Mouse (Mus musculus) retina, postnatal 1 day (tissue): ENCODE measurements at regions not wholly inside any gene's neighbourhood (a gene's known extent, or its start where the extent isn't known, plus 50 kb on each side); places are given as distances from the start of the nearest gene placed in this dataset.

Experiments used
- DNase-seq: peaks from one replicate; pipeline ENCODE4 v3.0.0-alpha.2; 2012

GRCm38 (mm10) chr17:9903313-9903712, 233.8 kb upstream of the Pabpc6 start:
- no peak for DNase-seq

GRCm38 (mm10) chr17:9896964-9897363, 227.4 kb upstream of the Pabpc6 start:
- no peak for DNase-seq

GRCm38 (mm10) chr17:9895686-9896082, 226.2 kb upstream of the Pabpc6 start:
- DNase-seq, result no peak

GRCm38 (mm10) chr17:9894828-9895685, 225.5 kb upstream of the Pabpc6 start:
- DNase-seq, result peak; percentile 48

- DNase-seq, result peak; percentile 76
Observed at GRCm38 (mm10) chr17:9893966-9894365, 224.4 kb upstream of the Pabpc6 start.

- DNase-seq, result peak; percentile 80
Observed at GRCm38 (mm10) chr17:9892776-9893175, 223.3 kb upstream of the Pabpc6 start.

GRCm38 (mm10) chr17:9892141-9892540, 222.6 kb upstream of the Pabpc6 start:
- DNase-seq, result no peak

- DNase-seq, result peak; percentile 53
Observed at GRCm38 (mm10) chr17:9888494-9888893, 219.0 kb upstream of the Pabpc6 start.

GRCm38 (mm10) chr17:9885110-9885509, 215.6 kb upstream of the Pabpc6 start:
- no peak for DNase-seq

- peak; percentile 95 for DNase-seq
Observed at GRCm38 (mm10) chr17:9882639-9883226, 213.2 kb upstream of the Pabpc6 start.

- DNase-seq, result peak; percentile 90
Observed at GRCm38 (mm10) chr17:9879556-9880206, 210.2 kb upstream of the Pabpc6 start.

GRCm38 (mm10) chr17:9873695-9874094, 204.2 kb upstream of the Pabpc6 start:
- no peak for DNase-seq

- DNase-seq, result no peak
Observed at GRCm38 (mm10) chr17:9870237-9870636, 200.7 kb upstream of the Pabpc6 start.

GRCm38 (mm10) chr17:9868747-9869281, 199.3 kb upstream of the Pabpc6 start:
- no peak for DNase-seq

GRCm38 (mm10) chr17:9864254-9864653, 194.7 kb upstream of the Pabpc6 start:
- DNase-seq, result no peak

GRCm38 (mm10) chr17:9861923-9862854, 192.7 kb upstream of the Pabpc6 start:
- no peak for DNase-seq

GRCm38 (mm10) chr17:9861346-9861745, 191.8 kb upstream of the Pabpc6 start:
- peak; percentile 51 for DNase-seq

- peak; percentile 66 for DNase-seq
Observed at GRCm38 (mm10) chr17:9848559-9849357, 179.2 kb upstream of the Pabpc6 start.

GRCm38 (mm10) chr17:9845451-9846075, 176.0 kb upstream of the Pabpc6 start:
- peak; percentile 42 for DNase-seq

GRCm38 (mm10) chr17:9841103-9841502, 171.6 kb upstream of the Pabpc6 start:
- no peak for DNase-seq

GRCm38 (mm10) chr17:9839256-9839655, 169.7 kb upstream of the Pabpc6 start:
- no peak for DNase-seq
